Mouse (Mus musculus) stomach, embryonic 15.5 days (tissue): ENCODE results near the gene Itgav. TPM values are rescaled to one million over a fixed set of nuclear protein-coding genes. Genes with fewer than 3 reads are reported as not detected.
"Not testable (repeated sequence)": the region's sequence is repeated elsewhere in the genome, so short reads cannot be mapped to it uniquely, and the experiment has no call there.

Experiments
- ATAC-seq: fragments of 200-750 bp; cut with Nextera tagmentation; 2 replicates; pipeline ENCODE4 v1.8.0; 2017; ENCODE audit warnings: low read depth, moderate number of reproducible peaks, moderate TSS enrichment; ENCODE audit not compliant: insufficient read depth, low FRiP score
- H3K27ac ChIP-seq: fragments of 300-500 bp; sonication (generic); 2 replicates; pipeline ENCODE4 v1.5.1; 2015; ENCODE audit warnings: mild to moderate bottlenecking, inconsistent platforms
- H3K27me3 ChIP-seq: fragments of 300-500 bp; sonication (generic); replicated peaks from 2 replicates; pipeline ENCODE4 v1.6.1; 2015; ENCODE audit warnings: inconsistent platforms
- H3K36me3 ChIP-seq: fragments of 300-500 bp; sonication (generic); 2 replicates; pipeline ENCODE4 v1.6.1; 2015; ENCODE audit warnings: inconsistent platforms
- H3K4me1 ChIP-seq: fragments of 300-500 bp; sonication (generic); 2 replicates; pipeline ENCODE4 v1.6.1; 2015; ENCODE audit warnings: inconsistent platforms
- H3K4me2 ChIP-seq: fragments of 300-500 bp; sonication (generic); 2 replicates; pipeline ENCODE4 v1.6.1; 2015; ENCODE audit warnings: mild to moderate bottlenecking, inconsistent platforms
- H3K4me3 ChIP-seq: fragments of 300-500 bp; sonication (generic); replicated peaks from 2 replicates; pipeline ENCODE4 v1.5.1; 2015; ENCODE audit warnings: inconsistent platforms
- H3K9ac ChIP-seq: fragments of 300-500 bp; sonication (generic); 2 replicates; pipeline ENCODE4 v1.6.1; 2015; ENCODE audit warnings: inconsistent platforms
- H3K9me3 ChIP-seq: fragments of 300-500 bp; sonication (generic); 2 replicates; pipeline ENCODE4 v1.6.1; 2016; ENCODE audit warnings: inconsistent platforms
- WGBS: fragments of 180-500 bp; shearing (Covaris S2); methylation state at CpG from one replicate; pipeline ENCODE4 v1.1.7; 2015; 5-methylcytosine and 5-hydroxymethylcytosine counted together
- polyA plus RNA-seq: library from polyadenylated mRNA; unstranded; fragments of >200 nt; fragmentation: Nextera tagmentation; extraction: Ambion mirVana; gene quantifications from 2 replicates; pipeline ENCODE4 v1.2.1, GENCODE M21; 2015

The Itgav gene
- polyA plus RNA-seq, 1 experiment from 2014 or later, result 83.1 TPM

- H3K9ac ChIP-seq, result no peak overlapping the region
- H3K4me2 ChIP-seq, result no peak overlapping the region
- H3K27ac ChIP-seq, result no peak overlapping the region
- no peak overlapping the region for H3K4me3 ChIP-seq
- no peak for ATAC-seq
- H3K4me1 ChIP-seq, result no peaks in the 10 kb centered on the region
- H3K9me3 ChIP-seq, result no peaks in the 10 kb centered on the region
- H3K36me3 ChIP-seq, result no peaks in the 10 kb centered on the region
- no peaks in the 10 kb centered on the region for H3K27me3 ChIP-seq
- WGBS, result 49% methylated on average over 10 of the region's 10 CpGs
Observed at GRCm38 (mm10) chr2:83692651-83693545, 31.3 kb upstream of the Itgav start.

GRCm38 (mm10) chr2:83694061-83694460 is 30.1 kb upstream of the Itgav start:
- no peak overlapping the region for H3K4me2 ChIP-seq
- ATAC-seq, result no peak
- H3K36me3 ChIP-seq, result no peaks in the 10 kb centered on the region
- H3K4me3 ChIP-seq, result no peak overlapping the region
- no peak overlapping the region for H3K9ac ChIP-seq
- no peaks in the 10 kb centered on the region for H3K4me1 ChIP-seq
- H3K27ac ChIP-seq, result no peak overlapping the region
- H3K9me3 ChIP-seq, result no peaks in the 10 kb centered on the region
- H3K27me3 ChIP-seq, result no peaks in the 10 kb centered on the region
- WGBS, result 65% methylated on average over 7 of the region's 7 CpGs

GRCm38 (mm10) chr2:83695345-83696247 is 28.6 kb upstream of the Itgav start:
- Histone ChIP-seq H3K4me1 (no peaks in the 10 kb centered on the region), H3K9ac (no peak overlapping the region), H3K4me2 (no peak overlapping the region), H3K4me3 (no peak overlapping the region), H3K27ac (no peak overlapping the region), H3K27me3 (no peaks in the 10 kb centered on the region), H3K9me3 (no peaks in the 10 kb centered on the region), H3K36me3 (no peaks in the 10 kb centered on the region)
- 72% methylated on average over 11 of the region's 11 CpGs for WGBS
- no peak for ATAC-seq

- Histone ChIP-seq H3K9ac (no peak overlapping the region), H3K4me3 (no peak overlapping the region), H3K27me3 (no peaks in the 10 kb centered on the region), H3K4me2 (no peak overlapping the region), H3K4me1 (no peaks in the 10 kb centered on the region), H3K27ac (no peak overlapping the region), H3K36me3 (no peaks in the 10 kb centered on the region), H3K9me3 (no peaks in the 10 kb centered on the region)
- WGBS, result 67% methylated on average over 1 of the region's 1 CpGs
- no peak for ATAC-seq
Observed at GRCm38 (mm10) chr2:83698484-83698883, 25.7 kb upstream of the Itgav start.

GRCm38 (mm10) chr2:83699324-83699723 is 24.9 kb upstream of the Itgav start:
- no peaks in the 10 kb centered on the region for H3K36me3 ChIP-seq
- H3K27me3 ChIP-seq, result no peaks in the 10 kb centered on the region
- no peak for ATAC-seq

GRCm38 (mm10) chr2:83700667-83701066 is 23.5 kb upstream of the Itgav start:
- Histone ChIP-seq H3K4me3 (no peak overlapping the region), H3K9me3 (no peaks in the 10 kb centered on the region), H3K9ac (no peak overlapping the region), H3K27ac (no peak overlapping the region), H3K4me1 (no peaks in the 10 kb centered on the region), H3K36me3 (no peaks in the 10 kb centered on the region), H3K4me2 (no peak overlapping the region), H3K27me3 (no peaks in the 10 kb centered on the region)
- ATAC-seq, result no peak
- 46% methylated on average over 4 of the region's 4 CpGs for WGBS

More at GRCm38 (mm10) chr2:83699324-83699723, 24.9 kb upstream of the Itgav start:
- no peak overlapping the region for H3K27ac ChIP-seq
- H3K9me3 ChIP-seq, result no peaks in the 10 kb centered on the region
- no peak overlapping the region for H3K9ac ChIP-seq
- H3K4me2 ChIP-seq, result no peak overlapping the region
- no peak overlapping the region for H3K4me3 ChIP-seq
- no peaks in the 10 kb centered on the region for H3K4me1 ChIP-seq
- WGBS, result 50% methylated on average over 1 of the region's 1 CpGs

GRCm38 (mm10) chr2:83702411-83702810 is 21.8 kb upstream of the Itgav start:
- Histone ChIP-seq H3K4me3 (no peak overlapping the region), H3K4me1 (no peaks in the 10 kb centered on the region)
- WGBS, result 92% methylated on average over 7 of the region's 7 CpGs

GRCm38 (mm10) chr2:83705580-83706158 is 18.5 kb upstream of the Itgav start:
- Histone ChIP-seq H3K4me2 (no peak overlapping the region), H3K9ac (no peak overlapping the region), H3K4me3 (no peak overlapping the region), H3K27me3 (no peaks in the 10 kb centered on the region), H3K9me3 (no peaks in the 10 kb centered on the region), H3K4me1 (no peaks in the 10 kb centered on the region), H3K27ac (no peak overlapping the region), H3K36me3 (no peaks in the 10 kb centered on the region)
- ATAC-seq, result no peak
- 46% methylated on average over 9 of the region's 9 CpGs for WGBS

More at GRCm38 (mm10) chr2:83702411-83702810, 21.8 kb upstream of the Itgav start:
- no peak overlapping the region for H3K9ac ChIP-seq
- no peak for ATAC-seq
- no peaks in the 10 kb centered on the region for H3K36me3 ChIP-seq
- H3K4me2 ChIP-seq, result no peak overlapping the region
- no peaks in the 10 kb centered on the region for H3K9me3 ChIP-seq
- no peaks in the 10 kb centered on the region for H3K27me3 ChIP-seq
- H3K27ac ChIP-seq, result no peak overlapping the region

GRCm38 (mm10) chr2:83709896-83710524 is 14.2 kb upstream of the Itgav start:
- 33% methylated on average over 11 of the region's 11 CpGs for WGBS
- ATAC-seq, result peak; percentile 67; the same call in 1 of the 2 replicates

GRCm38 (mm10) chr2:83713281-83713680 is 10.9 kb upstream of the Itgav start:
- not testable (repeated sequence) for H3K27ac ChIP-seq, H3K4me1 ChIP-seq, H3K36me3 ChIP-seq, H3K9me3 ChIP-seq, H3K4me2 ChIP-seq, H3K4me3 ChIP-seq, H3K27me3 ChIP-seq, H3K9ac ChIP-seq, ATAC-seq
- 69% methylated on average over 7 of the region's 7 CpGs for WGBS

More at GRCm38 (mm10) chr2:83709896-83710524, 14.2 kb upstream of the Itgav start:
- peak overlapping the region; percentile 33; the same call in 1 of the 2 replicates for H3K27ac ChIP-seq
- H3K36me3 ChIP-seq, result no peaks in the 10 kb centered on the region
- 0 out of 2 replicates have a peak, but pooled peaks cover 2% of the 10 kb centered on the region for H3K4me1 ChIP-seq
- H3K9me3 ChIP-seq, result no peaks in the 10 kb centered on the region
- H3K27me3 ChIP-seq, result no peaks in the 10 kb centered on the region
- no peak overlapping the region for H3K4me2 ChIP-seq
- H3K9ac ChIP-seq, result no peak overlapping the region
- H3K4me3 ChIP-seq, result no peak overlapping the region

- WGBS, result 79% methylated on average over 5 of the region's 5 CpGs
Observed at GRCm38 (mm10) chr2:83713946-83714345, 10.3 kb upstream of the Itgav start.

More at GRCm38 (mm10) chr2:83713946-83714345, 10.3 kb upstream of the Itgav start:
- no peak overlapping the region for H3K4me2 ChIP-seq
- no peaks in the 10 kb centered on the region for H3K27me3 ChIP-seq
- no peaks in the 10 kb centered on the region for H3K36me3 ChIP-seq
- no peak overlapping the region for H3K4me3 ChIP-seq
- no peak overlapping the region for H3K27ac ChIP-seq
- no peak for ATAC-seq
- H3K4me1 ChIP-seq, result 0 out of 2 replicates have a peak, but pooled peaks cover 2% of the 10 kb centered on the region
- H3K9me3 ChIP-seq, result no peaks in the 10 kb centered on the region
- no peak overlapping the region for H3K9ac ChIP-seq
